Mouse (Mus musculus) forebrain, embryonic 10.5 days (tissue): ENCODE data around the gene 9430097D07Rik. TPM values are rescaled to one million over a fixed set of nuclear protein-coding genes. Genes with fewer than 3 reads are reported as not detected.

Experiments used
- polyA plus RNA-seq: library from polyadenylated mRNA; unstranded; fragments of >200 nt; fragmentation: Nextera tagmentation; extraction: Ambion mirVana; gene quantifications from 2 replicates; pipeline ENCODE4 v1.2.1, GENCODE M21; 2016

The 9430097D07Rik gene
- polyA plus RNA-seq, 1 experiment from 2014 or later = 0.19 TPM

Other genes starting within 250 kb of the 9430097D07Rik start
- gene Ciz1, start 223.4 kb downstream of the 9430097D07Rik start, polyA plus RNA-seq = 57.7 and 70.3 TPM in 2 replicates
- gene Dnm1, start 222.3 kb downstream of the 9430097D07Rik start, polyA plus RNA-seq = 7.8 and 9.7 TPM in 2 replicates
- gene 1110008P14Rik, start 193.7 kb downstream of the 9430097D07Rik start, polyA plus RNA-seq = 36.3 and 37.5 TPM in 2 replicates
- not detected in 2 replicates for gene Lcn2, start 187.4 kb downstream of the 9430097D07Rik start, polyA plus RNA-seq
- 23.8 and 26.4 TPM in 2 replicates for gene Ptges2, start 179.8 kb downstream of the 9430097D07Rik start, polyA plus RNA-seq
- gene Naif1, start 125.2 kb downstream of the 9430097D07Rik start, polyA plus RNA-seq = 6.6 and 6.7 TPM in 2 replicates
- gene Slc25a25, start 124.2 kb downstream of the 9430097D07Rik start, polyA plus RNA-seq = 25.0 and 26.3 TPM in 2 replicates
- gene Fam102a, start 40.4 kb downstream of the 9430097D07Rik start, polyA plus RNA-seq = 7.3 and 7.8 TPM in 2 replicates
- 104 and 105 TPM in 2 replicates for gene Dpm2, start 4.8 kb downstream of the 9430097D07Rik start, polyA plus RNA-seq
- gene Pip5kl1, start 887 bp downstream of the 9430097D07Rik start, polyA plus RNA-seq = 1.8 TPM in 2 replicates
- gene St6galnac4, start 11.4 kb upstream of the 9430097D07Rik start, polyA plus RNA-seq = 15.7 and 17.6 TPM in 2 replicates
- 13.3 and 13.8 TPM in 2 replicates for gene St6galnac6, start 24.0 kb upstream of the 9430097D07Rik start, polyA plus RNA-seq
- 17.8 and 20.2 TPM in 2 replicates for gene Ak1, start 46.1 kb upstream of the 9430097D07Rik start, polyA plus RNA-seq
- gene Eng, start 70.9 kb upstream of the 9430097D07Rik start, polyA plus RNA-seq = 24.5 and 24.7 TPM in 2 replicates
- gene Fpgs, start 128.5 kb upstream of the 9430097D07Rik start, polyA plus RNA-seq = 27.4 and 29.5 TPM in 2 replicates
- gene Cdk9, start 137.4 kb upstream of the 9430097D07Rik start, polyA plus RNA-seq = 135 and 139 TPM in 2 replicates
- 28.6 and 30.2 TPM in 2 replicates for gene Sh2d3c, start 145.4 kb upstream of the 9430097D07Rik start, polyA plus RNA-seq
- 0.69 and 1.2 TPM in 2 replicates for gene 6330409D20Rik, start 165.3 kb upstream of the 9430097D07Rik start, polyA plus RNA-seq
- gene Tor2a, start 181.6 kb upstream of the 9430097D07Rik start, polyA plus RNA-seq = 54.0 and 54.9 TPM in 2 replicates
- gene Ttc16, start 199.9 kb upstream of the 9430097D07Rik start, polyA plus RNA-seq = 0.32 and 0.36 TPM in 2 replicates
- 4.4 and 5.1 TPM in 2 replicates for gene Ptrh1, start 200.1 kb upstream of the 9430097D07Rik start, polyA plus RNA-seq
- 1.1 and 1.2 TPM in 2 replicates for gene Cfap157, start 208.7 kb upstream of the 9430097D07Rik start, polyA plus RNA-seq